Mouse (Mus musculus) urinary bladder, postnatal 4 days (tissue): Measurements from ENCODE around the gene Elf1.
"Not testable (repeated sequence)": the region's sequence is repeated elsewhere in the genome, so short reads cannot be mapped to it uniquely, and the experiment has no call there.

Source experiments
- DNase-seq, 2 experiments: peaks; one replicate each; pipeline ENCODE4 v3.0.0; 2021 to 2022; ENCODE audit warnings: low spot score in 2 of 2

Elf1 gene

DNA sequence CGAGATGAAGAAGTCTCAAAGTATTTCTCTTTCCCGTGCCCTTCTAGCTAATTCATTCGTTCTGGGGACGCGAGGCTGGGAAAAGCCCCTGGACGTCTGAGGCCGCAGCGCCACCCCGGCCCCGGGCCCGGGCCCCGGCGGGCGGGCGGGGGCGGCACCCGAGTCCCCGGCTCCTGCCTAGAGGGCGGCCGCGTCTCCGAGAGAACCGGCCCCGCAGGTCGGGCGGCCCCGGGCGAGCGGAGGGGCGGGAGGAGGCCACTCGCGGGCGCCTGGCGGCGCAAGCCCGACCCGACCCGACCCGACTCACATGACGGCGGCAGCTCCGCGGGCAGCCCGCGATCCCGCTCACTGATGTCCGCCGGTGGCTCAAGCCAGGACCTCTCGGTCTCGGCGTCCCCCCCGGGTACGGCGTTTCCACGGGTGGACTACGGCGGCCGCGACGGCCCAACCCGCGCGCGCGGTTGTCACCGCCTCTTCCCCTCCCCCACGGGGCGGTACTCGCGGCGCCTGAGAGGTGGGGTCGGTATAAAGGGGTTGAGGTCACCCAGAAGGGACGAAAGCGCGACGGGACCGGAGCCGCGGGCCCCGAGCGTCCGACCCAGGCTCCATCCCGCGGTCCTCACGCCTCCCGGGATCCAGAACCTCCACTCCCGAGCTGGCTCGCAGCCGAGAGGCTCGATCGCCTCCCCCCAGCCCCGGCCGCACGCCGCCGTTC, at the start of gene Elf1:
Gene Elf1, plus strand, starts transcription at position 571 of the 715 bp plus-strand sequence.
- peak; percentile 96 to 97 for DNase-seq

DNA sequence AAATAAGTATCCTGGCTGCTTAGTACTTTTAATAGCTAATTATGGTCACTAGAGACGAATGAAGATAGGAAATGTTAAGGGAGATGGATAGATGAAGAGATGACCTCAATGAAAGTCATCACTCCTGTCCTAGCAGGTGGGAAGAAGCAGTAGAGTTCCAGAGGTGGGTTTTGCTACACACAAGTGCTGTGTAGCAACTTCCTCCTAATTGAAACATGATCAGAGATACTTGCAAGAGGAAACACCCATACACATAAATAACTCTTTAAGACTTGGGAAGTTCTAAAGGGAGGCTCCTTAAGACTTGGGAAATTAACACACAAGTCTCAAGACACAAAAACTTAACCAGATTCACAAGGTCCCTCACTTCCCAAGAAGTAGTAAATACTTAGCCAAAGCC, 46.9 kb upstream of the Elf1 start:
- no peak for DNase-seq

DNA sequence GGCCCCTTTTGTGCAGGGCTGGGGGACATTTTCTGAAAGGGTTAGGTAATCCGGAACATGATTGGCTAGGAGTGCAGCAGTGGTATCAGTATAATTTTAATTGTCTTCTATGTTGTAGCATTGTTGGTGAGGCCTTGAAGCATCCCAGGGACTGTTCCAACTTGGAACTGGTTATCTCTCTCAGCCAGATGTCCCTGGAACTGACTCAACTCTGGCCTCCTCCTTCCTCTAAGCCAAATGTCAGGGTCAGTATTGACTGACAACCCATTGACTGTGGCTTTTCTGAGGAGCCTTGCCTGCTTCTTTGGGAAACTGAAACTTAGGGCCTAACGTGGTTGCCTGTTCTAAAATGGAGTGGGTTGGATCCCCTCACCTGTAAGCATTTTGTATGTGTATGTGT, 40.3 kb upstream of the Elf1 start:
- DNase-seq: no peak

DNA sequence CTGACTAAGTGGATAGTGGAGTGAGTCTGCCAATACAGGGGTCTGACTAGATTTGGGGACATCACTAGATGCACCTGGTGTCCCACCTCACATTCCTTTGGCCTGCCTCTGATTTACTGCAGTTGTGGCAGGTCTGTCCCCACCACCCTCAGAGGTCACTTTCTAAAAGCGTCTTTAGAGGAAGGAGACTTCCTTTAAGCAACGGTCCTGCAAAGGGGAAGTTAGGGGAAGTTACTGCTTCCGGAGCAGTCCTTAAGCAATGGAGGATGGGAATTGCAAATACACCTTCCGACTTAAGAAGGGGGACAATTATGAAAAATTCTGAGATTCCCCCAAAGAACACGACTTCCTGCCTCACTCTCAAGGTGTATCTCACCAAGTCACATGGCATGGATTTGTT, 39.6 kb upstream of the Elf1 start:
- no peak for DNase-seq

DNA sequence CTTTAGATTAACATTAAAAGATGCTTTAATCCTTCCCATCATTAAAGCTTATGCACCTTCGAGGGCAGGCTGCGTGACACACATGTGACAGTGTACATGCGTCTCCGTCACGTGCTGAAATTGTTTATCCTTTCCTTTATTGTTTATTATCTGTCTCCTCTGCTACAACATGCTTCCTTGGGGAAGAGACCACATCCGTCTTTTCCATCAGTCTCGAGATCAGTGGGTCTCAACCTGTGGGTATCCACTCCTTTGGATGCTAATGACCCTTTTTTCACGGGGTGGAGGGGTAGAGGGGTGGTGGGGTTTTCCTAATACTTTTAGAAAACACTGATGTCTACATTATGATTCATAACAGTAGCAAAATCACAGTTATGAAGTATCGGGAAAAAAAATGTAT, 36.4 kb upstream of the Elf1 start:
- DNase-seq: no peak

DNA sequence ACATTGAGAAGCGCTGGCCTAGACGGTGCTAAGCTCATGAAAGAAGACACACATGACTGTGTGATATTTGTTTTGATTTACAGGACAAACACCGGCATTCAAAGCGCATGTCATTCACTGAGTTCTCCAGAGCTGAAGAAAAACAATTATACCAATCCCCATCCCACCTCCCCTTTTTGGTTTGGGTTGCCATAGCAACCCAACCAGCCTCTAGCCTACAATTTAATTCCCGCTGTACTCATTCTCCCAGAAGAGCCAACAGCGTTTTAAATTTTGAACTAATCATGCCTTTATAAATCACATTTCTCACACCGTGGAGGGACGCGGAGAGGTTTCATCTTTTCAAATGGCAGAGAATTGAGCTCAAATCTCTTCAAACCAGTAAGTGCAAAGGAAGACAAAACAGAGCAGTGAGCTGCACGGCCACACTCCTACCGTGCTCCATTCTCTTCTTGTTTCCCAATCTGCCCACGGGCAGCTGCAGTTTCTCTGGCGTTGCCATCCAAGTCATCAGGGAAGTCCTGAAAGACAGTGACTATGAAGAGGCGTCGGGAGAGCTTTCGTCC, 35.9 kb upstream of the Elf1 start:
- DNase-seq: no peak

DNA sequence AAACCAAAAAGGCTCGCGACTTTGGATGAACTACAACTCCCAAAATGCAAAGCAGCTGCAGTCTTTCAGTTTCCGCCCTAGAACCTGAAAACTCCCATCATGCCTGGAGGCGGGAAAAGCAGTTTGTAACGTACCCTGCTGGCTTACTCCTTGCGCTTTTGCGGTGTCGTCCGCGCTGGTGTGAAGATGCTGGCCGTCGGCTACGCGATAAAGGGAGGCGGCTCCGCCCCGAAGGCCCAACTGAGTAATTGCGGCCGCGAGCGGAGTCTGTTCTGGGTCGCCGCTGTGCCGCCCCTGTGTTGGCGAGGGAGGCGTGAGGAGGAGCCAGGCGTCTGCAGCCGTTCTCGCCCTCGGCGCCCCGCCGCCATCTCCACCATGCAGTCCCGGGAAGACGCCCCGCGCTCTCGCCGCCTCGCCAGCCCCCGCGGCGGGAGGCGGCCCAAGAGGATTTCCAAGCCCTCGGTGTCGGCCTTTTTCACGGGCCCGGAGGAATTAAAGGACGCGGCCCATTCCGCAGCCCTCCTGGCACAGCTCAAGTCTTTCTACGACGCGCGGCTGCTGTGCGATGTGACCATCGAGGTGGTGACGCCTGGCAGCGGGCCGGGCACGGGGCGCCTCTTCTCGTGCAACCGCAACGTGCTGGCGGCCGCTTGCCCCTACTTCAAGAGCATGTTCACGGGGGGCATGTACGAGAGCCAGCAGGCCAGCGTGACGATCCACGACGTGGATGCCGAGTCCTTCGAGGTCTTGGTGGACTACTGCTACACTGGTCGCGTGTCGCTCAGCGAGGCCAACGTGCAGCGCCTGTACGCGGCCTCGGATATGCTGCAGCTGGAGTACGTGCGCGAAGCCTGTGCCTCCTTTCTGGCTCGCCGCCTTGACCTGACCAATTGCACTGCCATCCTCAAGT, 29.1 kb upstream of the Elf1 start, which contains the start of gene Kbtbd6:
Gene Kbtbd6, plus strand, starts transcription at position 155 of the 910 bp plus-strand sequence.
- peak; percentile 66 to 71 for DNase-seq

DNA sequence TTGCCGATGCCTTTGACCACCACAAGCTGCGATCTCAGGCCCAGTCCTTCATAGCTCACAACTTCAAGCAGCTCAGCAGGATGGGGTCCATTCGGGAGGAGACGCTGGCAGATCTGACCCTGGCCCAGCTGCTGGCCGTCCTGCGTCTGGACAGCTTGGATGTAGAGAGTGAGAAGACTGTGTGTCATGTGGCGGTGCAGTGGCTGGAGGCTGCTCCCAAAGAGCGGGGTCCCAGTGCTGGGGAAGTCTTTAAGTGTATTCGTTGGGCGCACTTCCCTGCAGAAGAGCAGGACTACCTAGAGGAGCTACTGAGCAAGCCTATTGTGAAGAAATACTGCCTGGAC, 28.4 kb upstream of the Elf1 start:
- DNase-seq: not testable (repeated sequence)

DNA sequence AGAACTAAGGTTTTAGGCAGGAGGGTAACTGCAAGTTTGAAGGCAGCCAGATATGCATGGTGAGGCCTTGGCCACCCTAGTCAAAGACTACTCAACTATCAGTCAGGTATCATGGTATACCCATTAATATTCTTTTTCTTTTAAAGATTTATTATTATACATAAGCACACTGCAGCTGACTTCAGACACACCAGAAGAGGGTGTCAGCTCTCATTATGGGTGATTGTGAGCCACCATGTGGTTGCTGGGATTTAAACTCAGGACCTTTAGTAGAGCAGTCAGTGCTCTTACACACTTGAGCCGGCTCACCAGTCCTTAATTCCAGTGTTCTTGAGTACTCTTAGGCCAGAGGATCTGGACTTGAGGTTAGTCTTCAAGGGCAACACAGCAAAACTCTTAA, 20.6 kb upstream of the Elf1 start:
- DNase-seq: no peak

DNA sequence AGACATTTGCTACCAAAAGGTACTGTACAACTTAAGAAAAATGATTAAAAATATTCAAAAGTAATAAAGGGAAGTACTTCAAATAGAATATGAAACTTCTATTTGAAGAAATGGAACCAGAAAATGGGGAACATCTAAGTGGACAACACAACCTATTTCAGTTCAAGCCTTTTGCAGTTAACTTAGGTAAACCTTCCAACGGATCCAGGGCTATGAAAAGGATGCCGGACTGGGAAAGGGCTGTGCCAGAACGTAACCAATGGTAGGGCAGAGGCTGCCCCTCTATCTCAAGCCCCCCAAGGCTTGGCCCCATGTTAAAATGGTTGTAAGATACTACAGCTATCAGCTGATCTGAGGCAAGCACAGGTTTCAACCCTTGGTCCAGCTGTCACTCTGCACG, 20.0 kb upstream of the Elf1 start:
- no peak for DNase-seq

DNA sequence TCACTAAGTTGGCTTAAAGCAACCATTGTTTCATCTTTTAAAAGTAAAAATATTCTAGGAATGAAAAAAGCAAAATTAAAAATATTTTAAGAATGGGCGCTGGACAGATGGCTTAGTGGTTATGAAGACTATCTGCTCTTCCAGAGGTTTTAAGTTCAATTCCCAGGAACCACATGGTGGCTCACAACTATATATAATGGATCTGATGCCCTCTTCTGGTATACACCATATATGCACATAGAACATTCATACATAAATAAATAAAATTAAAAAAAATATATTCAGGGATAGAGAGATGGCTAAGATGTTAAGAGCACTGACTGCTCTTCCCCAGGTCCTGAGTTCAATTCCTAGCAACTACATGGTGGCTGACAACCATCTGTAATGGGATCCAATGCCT, 15.4 kb upstream of the Elf1 start:
- DNase-seq: no peak

DNA sequence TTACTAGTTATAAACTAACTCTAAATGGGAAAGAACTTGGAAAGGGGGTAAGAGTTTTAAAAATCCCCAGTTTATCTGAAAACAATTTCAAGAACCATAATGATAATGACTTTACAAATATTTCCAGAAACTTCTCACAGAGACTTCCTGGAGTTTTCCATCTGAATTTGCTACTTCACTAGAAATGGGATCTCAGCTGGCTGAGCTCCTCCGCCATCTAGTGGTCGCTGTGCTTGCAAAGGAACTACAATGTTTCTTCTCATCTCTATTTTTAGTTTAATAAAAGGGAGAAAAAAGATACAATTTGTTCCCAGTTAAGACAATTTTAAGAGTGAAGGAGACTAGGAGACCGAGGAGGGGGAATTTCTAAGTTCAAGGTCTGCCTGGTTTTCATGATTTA, 13.4 kb upstream of the Elf1 start:
- no peak for DNase-seq

DNA sequence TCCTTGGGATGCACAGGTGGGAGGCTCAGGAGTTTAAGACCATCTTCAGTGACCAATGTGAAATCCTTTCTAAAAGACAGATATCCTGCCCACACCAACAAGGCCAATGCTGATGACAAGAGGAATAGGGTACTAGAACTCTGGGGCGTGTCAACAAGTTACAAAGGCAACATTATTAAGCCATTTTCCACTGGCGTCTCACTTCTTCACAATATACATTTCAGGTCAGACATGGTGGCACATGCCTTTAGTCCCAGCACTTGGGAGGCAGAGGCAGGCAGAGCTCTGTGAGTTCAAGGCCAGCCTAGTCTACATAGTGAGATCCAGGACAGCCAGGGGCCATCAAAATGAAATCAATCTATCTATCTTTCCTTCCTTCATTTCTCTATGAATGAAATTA, 7.6 kb upstream of the Elf1 start:
- DNase-seq: no peak

DNA sequence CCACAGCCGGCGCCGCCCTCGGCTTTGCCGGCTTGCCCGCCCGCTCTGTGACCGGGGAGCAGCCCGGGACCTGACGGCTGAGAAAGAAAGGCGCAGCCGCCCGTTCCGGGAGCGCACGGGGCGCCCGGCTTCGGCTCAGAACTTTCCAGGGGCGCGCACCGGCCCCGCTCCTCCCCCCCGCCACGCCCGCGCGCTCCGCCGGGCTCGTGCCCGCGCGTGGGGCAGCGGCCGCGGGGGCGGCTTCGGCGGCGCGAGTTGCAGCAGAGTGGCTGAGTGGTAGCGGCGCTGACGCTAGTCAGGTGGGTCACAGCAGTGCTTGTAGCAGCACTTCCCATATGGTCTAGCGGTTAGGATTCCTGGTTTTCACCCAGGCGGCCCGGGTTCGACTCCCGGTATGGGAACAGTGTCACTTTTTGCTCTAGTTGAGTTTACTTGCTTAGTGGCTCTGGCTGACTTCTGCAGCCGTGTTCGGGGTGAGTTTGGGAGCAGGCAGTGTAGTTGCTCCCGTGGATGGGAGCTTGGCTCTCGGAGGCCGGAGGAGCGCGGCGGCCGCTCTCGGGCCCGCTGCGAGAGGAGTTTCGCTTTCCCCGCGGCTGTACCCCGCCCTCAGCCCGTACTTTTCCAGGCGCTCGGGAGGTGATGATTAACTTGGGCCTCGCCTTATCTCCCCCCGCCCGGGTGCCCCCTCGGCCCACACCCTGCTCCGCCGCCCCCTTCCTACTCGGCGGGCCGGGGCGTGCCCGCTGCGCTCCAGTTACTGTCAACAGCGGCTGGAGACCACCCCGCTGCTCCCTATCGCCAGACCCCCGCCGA, 551 bp downstream of the Elf1 start, which contains the start of gene Wbp4:
Gene Wbp4, minus strand, starts transcription at position 182 of the 813 bp plus-strand sequence.
- DNase-seq: peak; percentile 89 to 91

DNA sequence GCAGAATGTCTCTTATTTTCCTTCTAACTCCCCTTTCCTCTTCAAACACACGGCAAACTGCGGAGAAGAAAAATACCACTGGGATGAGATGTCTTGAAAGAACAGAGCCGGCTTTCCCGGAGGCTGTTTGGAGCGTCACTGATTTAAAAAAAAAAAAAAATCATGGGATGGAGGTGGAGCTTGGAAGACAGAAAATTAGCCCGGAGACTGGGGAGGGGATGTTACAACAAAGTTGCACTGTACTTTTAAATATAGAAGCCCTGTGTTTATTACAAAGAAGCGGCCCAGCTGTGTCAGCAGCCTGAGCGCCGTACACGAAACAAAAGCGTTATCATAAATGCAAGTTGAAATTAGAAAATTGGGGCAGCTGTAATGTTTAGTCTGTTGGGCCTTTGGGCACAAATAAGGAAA, 1.3 kb downstream of the Elf1 start:
- no peak for DNase-seq

DNA sequence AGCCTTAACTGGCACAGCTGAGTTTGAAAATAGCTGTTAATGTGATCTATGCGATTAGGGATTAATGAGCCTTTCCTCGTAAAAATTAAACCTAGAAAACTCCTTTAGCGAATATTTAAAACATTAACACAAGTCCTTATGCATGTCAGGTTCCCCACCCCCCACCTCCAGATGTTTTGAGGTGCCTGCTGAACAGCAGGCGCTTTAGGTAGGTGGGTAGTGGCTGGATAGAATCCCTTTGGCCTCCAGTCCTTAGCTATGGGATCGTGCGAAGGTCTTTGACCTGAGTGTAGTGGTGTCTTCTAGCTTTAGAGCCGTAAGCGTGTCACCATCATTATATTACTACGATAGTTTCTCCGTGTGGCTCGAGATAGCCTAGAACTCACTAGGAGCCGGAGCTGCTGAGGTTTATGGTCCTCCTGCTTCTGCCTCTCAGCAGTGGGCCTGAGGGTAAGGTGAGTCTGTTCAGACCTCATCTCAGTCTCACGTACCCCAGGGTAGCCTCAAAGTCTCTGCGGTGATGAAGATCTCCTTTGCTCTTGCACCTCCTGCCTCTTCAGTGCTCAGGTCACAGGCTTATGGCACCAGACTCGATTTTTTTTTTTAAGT, 1.9 kb downstream of the Elf1 start:
- DNase-seq: no peak

DNA sequence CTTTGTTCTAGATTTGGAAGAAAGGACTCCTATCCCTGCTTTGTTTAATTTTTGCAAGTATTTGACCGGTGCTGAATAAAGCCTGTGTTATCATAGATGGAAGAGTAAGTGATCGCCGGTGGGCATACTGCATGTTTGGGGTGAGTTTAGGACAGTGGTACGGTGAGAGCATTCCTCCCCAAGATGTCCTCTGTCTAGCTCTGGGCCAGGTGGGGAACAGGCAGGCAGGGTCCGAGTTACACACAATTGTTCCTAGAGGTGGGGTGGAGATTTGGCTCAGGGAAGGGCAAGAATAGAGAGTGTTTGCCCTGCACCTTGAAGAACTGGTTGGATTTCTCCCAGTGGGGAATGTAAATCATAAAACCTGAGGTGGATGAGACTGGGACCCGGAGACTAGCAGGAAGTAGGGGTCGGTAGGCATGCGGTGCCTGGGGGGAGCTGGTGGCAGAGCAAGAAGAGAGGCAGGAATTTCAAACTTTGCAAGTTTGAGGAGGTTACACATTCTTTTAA, 2.7 kb downstream of the Elf1 start:
- no peak for DNase-seq

DNA sequence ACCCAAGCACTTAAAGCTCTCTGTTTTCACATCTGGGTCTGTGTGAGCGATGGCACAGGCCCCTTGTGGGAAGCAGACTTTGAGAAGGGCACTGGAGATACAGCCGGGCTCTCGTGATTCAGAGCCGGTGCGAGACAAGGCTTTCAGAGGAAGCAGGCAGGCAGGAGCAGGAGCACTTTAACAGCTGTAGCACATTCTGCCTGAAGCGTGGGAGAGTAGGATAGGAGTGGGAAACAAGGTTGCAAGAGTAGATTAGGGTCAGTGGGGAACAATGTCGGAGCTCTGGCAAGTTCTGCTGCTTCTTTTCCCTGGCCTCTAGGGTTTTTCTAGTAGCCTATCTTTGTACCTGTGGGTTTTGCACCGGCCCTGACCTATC, 5.6 kb downstream of the Elf1 start:
- DNase-seq: no peak

DNA sequence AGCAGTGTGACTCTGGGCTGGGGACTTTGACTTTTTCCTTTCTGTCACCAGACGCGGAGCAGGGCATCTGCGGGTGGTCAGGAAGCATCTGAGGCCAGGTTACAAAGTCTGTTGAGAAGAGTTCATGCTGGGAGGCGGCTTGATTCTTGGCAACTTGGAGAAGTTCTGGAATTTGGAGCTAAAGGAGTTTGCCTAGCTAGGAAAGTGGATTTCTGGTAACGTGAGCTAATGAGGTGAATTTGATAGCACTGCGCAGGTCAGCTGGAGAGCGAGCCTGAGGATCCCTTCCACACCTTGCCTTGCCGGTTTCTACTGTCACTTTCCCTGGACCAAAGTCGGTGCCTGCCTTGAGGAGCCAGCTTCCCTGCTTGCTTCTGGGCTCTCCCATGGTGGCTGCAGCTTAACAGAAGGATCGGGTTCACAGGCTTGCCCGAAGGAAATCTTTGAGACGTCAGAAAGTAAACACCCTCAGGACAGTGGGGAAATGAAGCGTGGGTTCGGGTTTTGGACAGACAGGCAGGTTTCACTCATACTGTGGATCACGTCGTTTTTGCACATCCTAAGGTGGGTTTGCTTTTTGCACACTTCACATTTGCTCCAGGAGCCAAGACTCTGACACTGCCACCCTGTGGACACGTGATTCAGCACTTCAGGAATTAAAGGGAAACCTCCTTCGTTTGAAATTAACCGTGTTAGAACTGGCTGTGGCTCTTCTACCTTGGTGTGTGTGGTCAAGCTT, 6.2 kb downstream of the Elf1 start:
- DNase-seq: no peak

DNA sequence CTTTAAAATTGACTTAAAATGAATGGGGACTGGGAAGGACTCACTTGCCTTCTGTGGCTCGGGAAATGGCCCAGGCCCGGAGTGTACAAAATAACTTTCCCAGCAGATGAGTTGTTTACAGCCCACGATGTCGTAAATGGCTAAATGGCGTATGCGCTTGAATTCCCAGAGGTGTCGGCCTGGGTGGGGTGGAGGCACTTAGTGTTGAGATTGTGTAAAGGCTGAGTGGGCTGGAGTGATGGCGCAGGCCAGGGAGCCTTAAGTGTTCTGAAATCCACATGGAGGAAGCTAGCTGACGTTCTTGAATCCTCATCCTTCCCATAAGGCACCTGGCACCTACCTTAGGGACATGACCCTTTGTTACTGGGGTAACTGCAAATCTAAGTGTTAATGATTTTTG, 7.5 kb downstream of the Elf1 start:
- no peak for DNase-seq

DNA sequence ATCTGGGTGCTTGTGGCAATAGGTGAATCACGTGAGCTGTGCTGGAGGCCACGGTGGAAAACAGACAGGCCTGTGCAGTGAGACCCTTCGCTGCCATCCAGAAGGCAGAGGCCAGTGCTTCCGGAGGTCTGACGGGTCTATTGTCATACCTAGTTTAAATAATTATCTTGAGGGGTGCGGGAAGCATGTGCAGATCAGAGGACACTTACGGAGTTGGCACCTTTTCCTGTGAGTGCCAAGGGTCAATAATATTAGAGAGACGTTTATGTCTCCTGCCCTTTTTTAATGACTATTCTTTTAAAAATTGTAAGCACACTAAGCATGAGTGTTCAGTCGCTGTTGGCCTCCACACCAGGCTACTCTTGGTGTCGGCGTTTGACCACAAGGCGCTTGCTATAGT, 8.2 kb downstream of the Elf1 start:
- no peak for DNase-seq
